Mouse (Mus musculus) heart, adult 2 months (tissue): ENCODE results near the gene Ascl5. TPM values are rescaled to one million over a fixed set of nuclear protein-coding genes. Genes with fewer than 3 reads are reported as not detected.
A peak's percentile ranks its signal among the peaks of the same experiment; 100 is the strongest.

Experiments used
- DNase-seq, 2 experiments: peaks; one replicate each; pipeline ENCODE4 v3.0.0; 2021
- H3K27ac ChIP-seq: fragments of 200-600 bp; 2 replicates; pipeline ENCODE4 v1.8.1; 2022
- H3K27me3 ChIP-seq: fragments of 200-500 bp; 2 replicates; pipeline ENCODE4 v1.6.1; 2012; ENCODE audit warnings: mild to moderate bottlenecking, low read length, inconsistent platforms, mixed read lengths; ENCODE audit not compliant: control insufficient read depth, insufficient read depth
- H3K36me3 ChIP-seq: fragments of 200-500 bp; 2 replicates; pipeline ENCODE4 v1.6.1; 2012; ENCODE audit warnings: low read length, inconsistent platforms; ENCODE audit not compliant: control insufficient read depth, insufficient read depth
- H3K4me1 ChIP-seq: fragments of 200-500 bp; 2 replicates; pipeline ENCODE4 v1.6.1; 2011; ENCODE audit warnings: low read length; ENCODE audit not compliant: control insufficient read depth, insufficient read depth
- H3K4me3 ChIP-seq: fragments of 200-600 bp; 2 replicates; pipeline ENCODE4 v1.8.1; 2022
- H3K79me2 ChIP-seq: fragments of 200-500 bp; replicated peaks from 2 replicates; pipeline ENCODE4 v1.6.1; 2012; ENCODE audit warnings: mild to moderate bottlenecking, inconsistent platforms, low read length, moderate library complexity, mixed read lengths; ENCODE audit not compliant: control insufficient read depth, insufficient read depth
- H3K9ac ChIP-seq: fragments of 200-500 bp; 2 replicates; pipeline ENCODE4 v1.6.1; 2012; ENCODE audit warnings: low read depth, mild to moderate bottlenecking, control low read depth, inconsistent platforms, low read length, mixed read lengths
- CTCF ChIP-seq: fragments of 200-600 bp; IDR thresholded peaks from 2 replicates; pipeline ENCODE4 v1.8.1; 2022; ENCODE audit warnings: antibody characterized with exemption, mild to moderate bottlenecking, moderate library complexity
- EP300 ChIP-seq: fragments of 200-500 bp; IDR thresholded peaks from 2 replicates; pipeline ENCODE4 v1.6.1; 2011; ENCODE audit warnings: low read depth, low read length, control low read depth; ENCODE audit not compliant: insufficient read depth
- POLR2A ChIP-seq: fragments of 200-500 bp; IDR thresholded peaks from 2 replicates; pipeline ENCODE4 v1.6.1; 2011; ENCODE audit warnings: mild to moderate bottlenecking, low read depth, low read length, control low read depth; ENCODE audit not compliant: insufficient read depth
- WGBS: fragments of 180-500 bp; shearing (Covaris S2); methylation state at CpG from one replicate; pipeline ENCODE4 v1.1.7; 2018; 5-methylcytosine and 5-hydroxymethylcytosine counted together
- intact Hi-C: fragments of 180-260 bp; cut with DNase I; formaldehyde crosslinking; loops from one replicate; pipeline ENCODE4 v1.15.1; 2025
- polyA plus RNA-seq: library from polyadenylated mRNA; depleted of rRNA; stranded (reverse); fragments of >200 nt; gene quantifications from 2 replicates; pipeline ENCODE4 v1.2.3, GENCODE M21; 2012
- total RNA-seq, 2 experiments: library from RNA; stranded (reverse); gene quantifications; 2 replicates each; pipeline ENCODE4 v1.2.3; 2021

The Ascl5 gene
- total and polyA plus RNA-seq, 3 experiments: not detected

DNA sequence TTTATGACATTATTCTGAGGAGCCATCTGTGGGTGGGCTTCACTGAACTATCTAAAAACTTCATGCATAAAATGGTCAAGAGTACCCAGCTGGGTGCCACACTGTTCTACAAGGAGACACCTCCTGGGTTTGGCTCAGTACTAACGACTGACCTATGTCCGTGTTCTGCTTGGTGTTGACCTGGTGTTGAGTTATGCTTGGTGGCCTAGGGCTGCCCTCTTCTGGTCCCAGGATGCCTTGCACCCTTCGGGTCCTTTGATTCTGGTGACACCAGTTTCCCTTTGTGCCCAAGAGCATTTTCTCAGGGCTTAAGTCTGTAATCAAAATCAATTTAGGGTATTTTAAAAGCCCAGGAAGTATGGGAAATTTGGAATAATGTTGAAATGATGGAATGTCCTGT, 25.5 kb downstream of the Ascl5 start:
- Histone ChIP-seq H3K4me3 (no peak overlapping the region), H3K9ac (no peak overlapping the region), H3K79me2 (no peaks in the 10 kb centered on the region), H3K27me3 (no peaks in the 10 kb centered on the region; the same call in 1 of the 2 replicates), H3K36me3 (no peaks in the 10 kb centered on the region), H3K4me1 (no peaks in the 10 kb centered on the region), H3K27ac (no peak overlapping the region)
- 13% methylated on average over 3 of the region's 3 CpGs for WGBS
- DNase-seq: no peak
- TF ChIP-seq POLR2A: no peak
- TF ChIP-seq CTCF: peak; percentile 74
- intact Hi-C loops: loop anchor here (2.0 kb wide), 1 partner anchor 25 kb away; the partner anchor contains the start of gene Ascl5

DNA sequence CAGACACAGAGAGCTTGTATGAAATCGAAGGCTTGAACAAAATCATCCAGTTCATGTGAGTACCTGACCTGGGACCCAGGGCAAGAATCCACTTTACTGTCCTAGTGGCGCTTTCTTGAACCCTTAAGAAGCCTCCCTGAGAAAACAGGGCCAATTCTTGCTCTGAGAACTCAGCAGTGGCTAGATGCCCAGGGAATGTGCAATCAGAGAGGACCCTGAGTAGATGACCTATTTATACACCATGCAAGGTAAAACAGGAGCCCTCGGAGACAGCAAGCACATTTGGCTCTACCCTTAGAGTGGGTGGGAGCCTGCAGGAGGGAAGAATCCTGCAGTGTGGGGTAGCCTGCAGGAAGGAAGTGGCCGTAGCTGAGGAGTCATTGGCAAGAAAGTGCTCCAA, 27.1 kb downstream of the Ascl5 start:
- Histone ChIP-seq H3K4me1 (no peaks in the 10 kb centered on the region), H3K4me3 (no peak overlapping the region), H3K27ac (no peak overlapping the region), H3K36me3 (no peaks in the 10 kb centered on the region), H3K27me3 (no peaks in the 10 kb centered on the region; the same call in 1 of the 2 replicates), H3K9ac (no peak overlapping the region), H3K79me2 (no peaks in the 10 kb centered on the region)
- no peak for DNase-seq
- TF ChIP-seq CTCF (no peak), EP300 (no peak), POLR2A (no peak)
- intact Hi-C loops: loop anchor here (2.0 kb wide), 1 partner anchor 27 kb away; the partner anchor contains the start of gene Ascl5
- 31% methylated on average over 4 of the region's 4 CpGs for WGBS

DNA sequence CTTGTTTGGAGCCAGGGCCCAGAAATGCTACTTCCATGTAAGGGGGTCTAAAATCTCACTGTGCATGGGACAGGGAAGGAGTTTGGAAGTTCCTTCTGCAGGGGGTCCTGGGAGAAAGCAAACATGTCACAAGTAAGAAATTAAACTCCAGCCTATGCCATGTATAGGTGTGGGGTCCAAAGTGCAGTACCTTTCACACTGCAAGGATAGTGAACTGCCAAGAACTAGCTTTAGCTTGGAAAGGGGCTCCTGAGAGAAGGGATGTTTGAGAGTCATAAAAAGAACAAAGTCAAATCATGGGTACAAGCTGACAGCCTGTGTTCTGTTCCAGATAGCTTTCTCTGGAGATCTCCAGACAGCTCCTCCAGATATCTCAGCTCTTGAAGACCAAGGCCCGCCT, 30.6 kb downstream of the Ascl5 start:
- Histone ChIP-seq H3K79me2 (no peaks in the 10 kb centered on the region), H3K4me3 (no peak overlapping the region), H3K27me3 (no peaks in the 10 kb centered on the region), H3K4me1 (no peaks in the 10 kb centered on the region), H3K36me3 (no peaks in the 10 kb centered on the region), H3K9ac (no peak overlapping the region), H3K27ac (no peak overlapping the region)
- DNase-seq: no peak
- intact Hi-C loops: no loop called here
- 98% methylated on average over 1 of the region's 1 CpGs for WGBS
- no peak for TF ChIP-seq CTCF
- TF ChIP-seq EP300: no peak
- no peak for TF ChIP-seq POLR2A

DNA sequence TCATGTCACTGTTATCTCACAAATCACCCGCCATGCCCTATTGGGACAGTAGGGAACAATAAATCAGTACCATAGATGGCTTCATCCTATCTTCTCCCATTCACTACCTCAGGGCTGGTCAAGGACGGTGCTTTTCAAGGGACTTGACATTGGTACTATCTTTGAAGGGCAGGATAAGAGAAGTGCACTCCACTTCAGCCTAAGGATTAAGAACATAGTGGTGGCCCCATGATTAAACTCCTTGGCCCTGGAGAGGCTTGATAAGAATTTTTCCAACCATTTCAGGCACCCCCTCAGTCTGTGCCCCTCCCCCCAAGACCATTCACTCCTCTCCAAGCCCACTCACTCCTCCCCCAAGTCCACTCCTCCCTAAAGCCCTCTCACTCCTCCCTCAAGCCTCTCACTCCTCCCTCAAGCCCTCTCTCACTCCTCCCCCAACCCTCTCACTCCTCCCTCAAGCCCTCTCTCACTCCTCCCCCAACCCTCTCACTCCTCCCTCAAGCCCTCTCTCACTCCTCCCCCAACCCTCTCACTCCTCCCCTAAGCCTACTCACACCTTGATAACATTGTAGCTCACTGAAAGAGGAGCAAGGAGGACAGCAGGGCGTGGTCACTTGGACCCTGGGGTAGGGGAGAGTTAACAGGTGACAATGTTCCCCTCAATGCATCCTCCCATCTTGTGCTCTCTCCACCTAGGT, 35.5 kb downstream of the Ascl5 start:
- TF ChIP-seq POLR2A (no peak), EP300 (no peak), CTCF (no peak)
- peaks cover 1% of the 10 kb centered on the region; the same call in 1 of the 2 replicates for H3K4me1 ChIP-seq
- DNase-seq: no peak
- 56% methylated on average over 3 of the region's 3 CpGs for WGBS
- H3K36me3 ChIP-seq: no peaks in the 10 kb centered on the region
- no peaks in the 10 kb centered on the region for H3K27me3 ChIP-seq
- no peak overlapping the region for H3K27ac ChIP-seq
- no peak overlapping the region for H3K4me3 ChIP-seq
- H3K79me2 ChIP-seq: no peaks in the 10 kb centered on the region
- intact Hi-C loops: no loop called here
- H3K9ac ChIP-seq: no peak overlapping the region

DNA sequence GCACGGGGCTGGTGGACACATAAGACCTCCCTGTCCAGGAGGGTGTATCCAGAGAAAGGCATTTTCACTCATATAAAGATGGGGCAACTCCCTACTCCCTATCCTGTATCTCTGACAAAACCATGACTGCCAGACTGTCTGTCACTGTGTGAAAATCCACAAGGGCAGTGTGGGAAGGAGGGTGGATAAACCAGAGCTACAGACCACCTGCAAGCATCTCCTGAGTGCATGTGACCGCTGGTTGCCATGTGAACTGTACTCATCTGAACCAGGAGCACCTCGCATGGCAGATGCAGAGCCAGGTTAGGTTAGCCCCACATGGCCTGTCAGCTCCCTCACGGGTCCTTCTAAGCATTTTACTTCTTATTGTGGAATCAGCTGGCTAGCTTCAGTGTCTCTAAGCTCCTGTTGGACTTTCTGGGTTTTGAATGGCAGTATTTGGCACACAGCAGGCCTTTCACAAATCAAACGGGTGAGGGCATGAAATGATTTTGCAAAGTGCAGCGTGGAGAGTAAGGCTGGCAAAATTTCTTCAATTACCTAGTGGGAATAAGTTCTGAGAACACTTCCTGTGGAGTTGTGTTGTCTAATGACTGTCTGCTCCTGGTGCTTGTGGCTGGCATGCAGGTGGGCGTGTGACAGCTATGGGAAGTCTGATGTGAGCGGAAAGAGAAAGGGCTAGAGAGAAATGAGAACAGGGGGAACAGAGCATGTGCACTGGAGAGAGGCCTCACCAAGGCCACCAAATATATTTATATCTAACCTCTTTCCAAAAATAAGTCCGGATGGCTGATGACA, 39.0 kb downstream of the Ascl5 start:
- TF ChIP-seq EP300 (no peak), POLR2A (no peak), CTCF (no peak)
- no peak overlapping the region for H3K4me3 ChIP-seq
- intact Hi-C loops: no loop called here
- no peak overlapping the region for H3K9ac ChIP-seq
- peaks cover 1% of the 10 kb centered on the region; the same call in 1 of the 2 replicates for H3K4me1 ChIP-seq
- DNase-seq: peak in 1 of 2 experiments; percentile 14
- no peaks in the 10 kb centered on the region for H3K79me2 ChIP-seq
- WGBS: 60% methylated on average over 9 of the region's 9 CpGs
- no peaks in the 10 kb centered on the region for H3K36me3 ChIP-seq
- no peaks in the 10 kb centered on the region for H3K27me3 ChIP-seq
- H3K27ac ChIP-seq: no peak overlapping the region

DNA sequence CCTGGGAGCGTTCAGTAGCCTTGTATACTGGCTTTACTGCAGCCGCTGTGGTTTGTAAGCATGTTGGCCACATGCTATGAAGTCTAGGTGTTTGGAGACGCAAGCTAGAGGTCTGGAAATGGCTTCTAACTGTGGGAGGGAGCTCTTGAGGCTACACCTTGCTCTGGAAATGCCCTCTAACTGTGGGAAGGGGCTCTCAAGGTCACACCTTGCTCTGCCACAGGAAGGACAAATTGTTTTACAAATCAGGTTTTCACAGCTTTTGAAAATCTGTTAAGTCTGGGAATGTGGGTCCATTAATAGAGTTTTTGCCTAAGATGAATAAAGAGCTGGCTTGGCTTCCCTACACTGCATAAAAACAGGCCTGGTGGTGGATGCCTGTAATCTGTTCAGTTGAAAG, 43.1 kb downstream of the Ascl5 start:
- intact Hi-C loops: no loop called here
- Histone ChIP-seq H3K36me3 (no peaks in the 10 kb centered on the region), H3K9ac (no peak overlapping the region), H3K27me3 (no peaks in the 10 kb centered on the region), H3K27ac (no peak overlapping the region), H3K4me1 (peaks cover 1% of the 10 kb centered on the region; the same call in 1 of the 2 replicates), H3K4me3 (no peak overlapping the region), H3K79me2 (no peaks in the 10 kb centered on the region)
- no peak for DNase-seq
- no peak for TF ChIP-seq POLR2A
- TF ChIP-seq CTCF: no peak
- TF ChIP-seq EP300: no peak
- WGBS: 72% methylated on average over 3 of the region's 3 CpGs
